Mouse (Mus musculus) megakaryocyte, embryonic 14.5 days (primary cell): ENCODE data around the gene Rnf185.

Source experiments
- FLI1 ChIP-seq: IDR thresholded peaks from 2 replicates; pipeline ENCODE4 v1.6.1; 2012; ENCODE audit warnings: low read length, inconsistent platforms, mixed read lengths
- GATA1 ChIP-seq: IDR thresholded peaks from 3 replicates; pipeline ENCODE4 v1.6.1; 2012; ENCODE audit warnings: mixed read lengths, low read length, inconsistent platforms, borderline replicate concordance

DNA sequence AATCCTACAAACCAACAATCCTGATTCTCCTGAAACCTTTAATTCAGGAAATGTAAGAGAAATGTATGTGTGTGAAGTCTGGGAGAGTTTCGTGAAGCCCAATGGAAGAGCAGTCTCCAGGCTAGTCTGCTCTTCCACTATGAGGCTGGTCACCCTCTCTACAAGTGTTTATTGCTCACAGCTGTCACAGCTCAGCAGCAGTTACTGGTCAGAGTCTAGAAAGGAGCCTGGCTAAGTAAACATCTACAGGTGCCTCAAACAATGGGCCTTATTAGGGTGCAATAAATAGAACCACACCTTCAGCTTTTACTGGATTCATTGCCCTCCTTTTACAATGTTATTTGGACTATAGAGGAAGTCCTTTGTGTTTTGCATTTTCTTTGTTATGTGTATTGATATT lies 53.8 kb downstream of the Rnf185 start:
- TF ChIP-seq GATA1 = no peak
- no peak for TF ChIP-seq FLI1
